Mouse (Mus musculus) layer of hippocampus, postnatal 14 days (tissue): ENCODE data around the gene Mllt11. TPM values are rescaled to one million over a fixed set of nuclear protein-coding genes. Genes with fewer than 3 reads are reported as not detected.
A peak's percentile ranks its signal among the peaks of the same experiment; 100 is the strongest.

ENCODE experiments used
- DNase-seq, 2 experiments: peaks; one replicate each; pipeline ENCODE4 v3.0.0; 2021 to 2022; ENCODE audit warnings: low spot score in 2 of 2, mixed read lengths in 1 of 2
- total RNA-seq, 2 experiments: library from RNA; stranded (reverse); gene quantifications; 2 replicates each; pipeline ENCODE4 v1.2.3; 2021

Gene Mllt11
- total RNA-seq, 2 experiments from 2014 or later, result 496 to 516 TPM

- peak; percentile 75 to 81 for DNase-seq
Observed at GRCm38 (mm10) chr3:95174011-95174592, 57.9 kb downstream of the Mllt11 start.

GRCm38 (mm10) chr3:95173256-95173949 is 58.6 kb downstream of the Mllt11 start:
- peak in 1 of 2 experiments; percentile 36 for DNase-seq

GRCm38 (mm10) chr3:95172526-95173255 is 59.3 kb downstream of the Mllt11 start:
- no peak for DNase-seq

GRCm38 (mm10) chr3:95171105-95171504 is 60.9 kb downstream of the Mllt11 start:
- no peak for DNase-seq

- DNase-seq, result no peak
Observed at GRCm38 (mm10) chr3:95169996-95170395, 62.0 kb downstream of the Mllt11 start.

Other genes starting within 250 kb of the Mllt11 start
- gene Zfp687, start 216.7 kb downstream of the Mllt11 start, total RNA-seq, result 10 to 100 TPM; 26.6 to 28.6 TPM
- gene Psmd4, start 189.6 kb downstream of the Mllt11 start, total RNA-seq, result 100 to 1,000 TPM; 155 TPM
- gene Pip5k1a, start 125.2 kb downstream of the Mllt11 start, total RNA-seq, result 10 to 100 TPM; 46.3 to 51.5 TPM
- gene Vps72, start 121.1 kb downstream of the Mllt11 start, total RNA-seq, result 10 to 100 TPM; 40.8 to 45.3 TPM
- gene Tmod4, start 107.7 kb downstream of the Mllt11 start, total RNA-seq, result 1 to 10 TPM in 1 of 2 experiments, under 1 TPM in 1; 0.83 to 1.5 TPM
- gene Scnm1, start 98.2 kb downstream of the Mllt11 start, total RNA-seq, result 10 to 100 TPM; 39.6 to 41.2 TPM
- gene Lysmd1, start 98.1 kb downstream of the Mllt11 start, total RNA-seq, result 10 to 100 TPM; 22.5 to 22.8 TPM
- gene Tnfaip8l2, start 89.8 kb downstream of the Mllt11 start, total RNA-seq, result 1 to 10 TPM; 2.3 to 3.0 TPM
- gene Sema6c, start 71.7 kb downstream of the Mllt11 start, total RNA-seq, result 10 to 100 TPM; 48.6 to 52.6 TPM
- 10 to 100 TPM; 10.5 to 11.8 TPM for gene Gabpb2, start 14.3 kb downstream of the Mllt11 start, total RNA-seq
- gene Cdc42se1, start 3.4 kb downstream of the Mllt11 start, total RNA-seq, result 10 to 100 TPM; 85.9 to 87.3 TPM
- not detected for gene Gm128, start 9.4 kb upstream of the Mllt11 start, total RNA-seq
- under 1 TPM in 1 of 2 experiments, not detected in 1; 0.46 TPM for gene Bnipl, start 19.0 kb upstream of the Mllt11 start, total RNA-seq
- 10 to 100 TPM; 26.2 to 28.5 TPM for gene Mindy1, start 49.2 kb upstream of the Mllt11 start, total RNA-seq
- gene Prune1, start 49.9 kb upstream of the Mllt11 start, total RNA-seq, result 10 to 100 TPM; 26.8 to 26.9 TPM
- gene Anxa9, start 75.0 kb upstream of the Mllt11 start, total RNA-seq, result under 1 TPM; 0.51 to 0.95 TPM
- gene Cers2, start 82.6 kb upstream of the Mllt11 start, total RNA-seq, result 10 to 100 TPM; 60.8 to 62.0 TPM
- 10 to 100 TPM; 40.7 to 40.8 TPM for gene Setdb1, start 125.0 kb upstream of the Mllt11 start, total RNA-seq
- not detected for gene 4930558C23Rik, start 170.7 kb upstream of the Mllt11 start, total RNA-seq
- gene Arnt, start 202.2 kb upstream of the Mllt11 start, total RNA-seq, result 10 to 100 TPM; 35.7 to 36.9 TPM